20 mouse cellular contexts compared by ENCODE assay signal in genomic region chr11:98540319-98540718, GRCm38 (mm10). TPM values are rescaled to one million over a fixed set of nuclear protein-coding genes. Genes with fewer than 3 reads are reported as not detected.
A peak's percentile ranks its signal among the peaks of the same experiment; 100 is the strongest.
DNase-seq lines count a peak whose midpoint lies in the region; ATAC-seq and TF ChIP-seq lines count a peak whose summit lies in the region.
"Had no signal": no experiment of that assay in that cellular context is flagged by ENCODE, and none has a peak within 500 bp of the region (broad histone marks: within the 10 kb centered on the region; RNA-seq: fewer than 3 reads in every experiment).

No protein-coding gene starts in this region.

- H3K9ac ChIP-seq in heart, embryonic 11.5 days (ENCODE audit: low read depth, low read length), result no peak overlapping the region
- H3K9ac ChIP-seq: heart, embryonic 15.5 days; hindbrain, embryonic 15.5 days; liver, embryonic 13.5 days had no signal

- WGBS in kidney, adult 2 months, result 77% methylated on average over 5 of the region's 5 CpGs
- WGBS in thymus, adult 2 months, result 88% methylated on average over 5 of the region's 5 CpGs
- WGBS in heart, embryonic 11.5 days (ENCODE audit: insufficient replicate concordance), result 72% methylated on average over 5 of the region's 5 CpGs

- peak; percentile 24; the same call in 1 of the 2 replicates for TF ChIP-seq CTCF in kidney, adult 2 months (conservative IDR thresholded peaks at IDR 0.05; ENCODE audit: insufficient read depth, insufficient read length, low read depth, low read length)
- TF ChIP-seq CTCF in thymus, adult 2 months (IDR thresholded peaks at IDR 0.05; ENCODE audit: borderline replicate concordance, control insufficient read depth, extremely low read depth, insufficient read depth, low read length, poor library complexity), result no peak

- DNase-seq in kidney, adult 2 months, result no peak
- DNase-seq in kidney, adult 11 months, result no peak
- peak; percentile 41 for DNase-seq in thymus, postnatal 14 days
- no peak for DNase-seq in thymus, adult 2 months
- DNase-seq in ZHBTc4 (ENCODE audit: low read depth, low spot score), result peak; percentile 45
- peak; percentile 39 for DNase-seq in testis, postnatal 10 days (ENCODE audit: low spot score)
- no peak for DNase-seq in layer of hippocampus, postnatal 10 days (ENCODE audit: low spot score in 2 of 2)
- DNase-seq: adrenal gland, postnatal 10 days; cerebellum, adult 11-12 months; kidney, postnatal 14 days; liver, embryonic 13.5 days had no signal

- H3K9me3 ChIP-seq in heart, embryonic 11.5 days (replicated peaks; ENCODE audit: control insufficient read depth, low read length), result no peaks in the 10 kb centered on the region
- H3K9me3 ChIP-seq: heart, embryonic 15.5 days; hindbrain, embryonic 15.5 days; liver, embryonic 13.5 days had no signal

- no peak overlapping the region for H3K4me3 ChIP-seq in kidney, adult 2 months (ENCODE audit: insufficient read depth, low read depth, low read length)
- H3K4me3 ChIP-seq in thymus, adult 2 months (ENCODE audit: control insufficient read depth, insufficient read depth, low read length), result no peak overlapping the region
- no peak overlapping the region for H3K4me3 ChIP-seq in heart, embryonic 11.5 days (ENCODE audit: low read depth, low read length)
- H3K4me3 ChIP-seq: embryonic facial prominence, embryonic 10.5 days; heart, embryonic 15.5 days; hindbrain, embryonic 15.5 days; liver, embryonic 13.5 days; megakaryocyte, embryonic 14.5 days; myocyte had no signal

- no peak for ATAC-seq in heart, embryonic 11.5 days (replicated peaks; ENCODE audit: insufficient number of reproducible peaks, low FRiP score, low TSS enrichment)

- TF ChIP-seq POLR2A in kidney, adult 2 months (IDR thresholded peaks at IDR 0.05; ENCODE audit: low read depth, low read length), result no peak
- no peak for TF ChIP-seq POLR2A in thymus, adult 2 months (IDR thresholded peaks at IDR 0.05; ENCODE audit: control insufficient read depth, extremely low read depth, insufficient read depth, low read length, poor library complexity)

- H3K36me3 ChIP-seq in kidney, adult 2 months (ENCODE audit: control insufficient read depth, insufficient read depth, low read length), result no peaks in the 10 kb centered on the region
- H3K36me3 ChIP-seq in thymus, adult 2 months (ENCODE audit: control insufficient read depth, insufficient read depth, low read length), result peaks cover 9% of the 10 kb centered on the region; the same call in 1 of the 2 replicates
- H3K36me3 ChIP-seq in heart, embryonic 11.5 days (ENCODE audit: control insufficient read depth, insufficient read depth, low read length), result no peaks in the 10 kb centered on the region
- H3K36me3 ChIP-seq: embryonic facial prominence, embryonic 10.5 days; heart, embryonic 15.5 days; hindbrain, embryonic 15.5 days; liver, embryonic 13.5 days had no signal

- H3K4me1 ChIP-seq in kidney, adult 2 months (ENCODE audit: control insufficient read depth, insufficient read depth, low read length), result no peaks in the 10 kb centered on the region
- peaks cover 9% of the 10 kb centered on the region for H3K4me1 ChIP-seq in thymus, adult 2 months (replicated peaks; ENCODE audit: control insufficient read depth, insufficient read depth, low read length)
- H3K4me1 ChIP-seq in heart, embryonic 11.5 days (ENCODE audit: control insufficient read depth, insufficient read depth, low read length), result no peaks in the 10 kb centered on the region
- H3K4me1 ChIP-seq: liver, embryonic 13.5 days had no signal

- H3K27me3 ChIP-seq in kidney, adult 2 months (replicated peaks; ENCODE audit: control insufficient read depth, insufficient read depth, low read length), result peaks cover 1% of the 10 kb centered on the region; the same call in 1 of the 2 replicates
- no peaks in the 10 kb centered on the region for H3K27me3 ChIP-seq in thymus, adult 2 months (ENCODE audit: control insufficient read depth, insufficient read depth, low read length)
- peaks cover 17% of the 10 kb centered on the region for H3K27me3 ChIP-seq in heart, embryonic 11.5 days (ENCODE audit: control insufficient read depth, insufficient read depth, low read length)

- H3K27ac ChIP-seq in kidney, adult 2 months (ENCODE audit: insufficient read depth, low read depth, low read length), result no peak overlapping the region
- H3K27ac ChIP-seq in thymus, adult 2 months (ENCODE audit: control insufficient read depth, insufficient read depth, low read length), result no peak overlapping the region
- no peak overlapping the region for H3K27ac ChIP-seq in heart, embryonic 11.5 days (ENCODE audit: low read depth, low read length)
- H3K27ac ChIP-seq: embryonic facial prominence, embryonic 10.5 days; heart, embryonic 15.5 days; hindbrain, embryonic 15.5 days; liver, embryonic 13.5 days had no signal

- no peak overlapping the region for H3K4me2 ChIP-seq in heart, embryonic 11.5 days
- H3K4me2 ChIP-seq: heart, embryonic 15.5 days; hindbrain, embryonic 15.5 days; liver, embryonic 13.5 days had no signal

RNA-seq across cellular contexts. Expression of gene Ikzf3, which starts 5.5 kb away (rescaled TPM):
- polyA plus RNA-seq in kidney, adult 2 months (2012; rRNA removed), result 0.58 and 3.9 TPM in 2 replicates
- polyA plus RNA-seq in thymus, adult 2 months (2012; rRNA removed), result 143 and 183 TPM in 2 replicates
- 0.13 TPM in 1 of 2 replicates, not detected in the other for polyA plus RNA-seq in heart, embryonic 11.5 days (2014; fragmentation: Nextera tagmentation; extraction: Ambion mirVana)
- total RNA-seq in layer of hippocampus, postnatal 10 days (2021), result not detected
- total RNA-seq: gastrocnemius, adult 8-10 months had no signal
- polyA plus RNA-seq: hindbrain, embryonic 15.5 days; myocyte had no signal

RNA-seq across cellular contexts. Expression of gene Zpbp2, which starts 10.6 kb away (rescaled TPM):
- 0.26 and 0.34 TPM in 2 replicates for polyA plus RNA-seq in kidney, adult 2 months (2012; rRNA removed)
- polyA plus RNA-seq in thymus, adult 2 months (2012; rRNA removed), result 1.1 and 1.2 TPM in 2 replicates
- 0.33 and 0.62 TPM in 2 replicates for polyA plus RNA-seq in heart, embryonic 11.5 days (2014; fragmentation: Nextera tagmentation; extraction: Ambion mirVana)
- not detected for total RNA-seq in layer of hippocampus, postnatal 10 days (2021)
- total RNA-seq: gastrocnemius, adult 8-10 months; left cerebral cortex, adult 8-10 months had no signal
- polyA plus RNA-seq: myocyte had no signal

RNA-seq across cellular contexts. Expression of gene Ormdl3, which starts 46.8 kb away (rescaled TPM):
- polyA plus RNA-seq in kidney, adult 2 months (2012; rRNA removed), result 57.2 and 60.2 TPM in 2 replicates
- polyA plus RNA-seq in thymus, adult 2 months (2012; rRNA removed), result 66.8 and 74.6 TPM in 2 replicates
- polyA plus RNA-seq in heart, embryonic 11.5 days (2014; fragmentation: Nextera tagmentation; extraction: Ambion mirVana), result 9.6 and 15.0 TPM in 2 replicates
- 10 to 100 TPM; 53.6 to 56.9 TPM for total RNA-seq in layer of hippocampus, postnatal 10 days (2021)

RNA-seq across cellular contexts. Expression of gene Lrrc3c, which starts 57.8 kb away (rescaled TPM):
- polyA plus RNA-seq in kidney, adult 2 months (2012; rRNA removed), result not detected in 2 replicates
- not detected in 2 replicates for polyA plus RNA-seq in thymus, adult 2 months (2012; rRNA removed)
- polyA plus RNA-seq in heart, embryonic 11.5 days (2014; fragmentation: Nextera tagmentation; extraction: Ambion mirVana), result not detected in 2 replicates
- total RNA-seq in layer of hippocampus, postnatal 10 days (2021), result not detected
- total RNA-seq: adrenal gland, postnatal 10 days; gastrocnemius, adult 8-10 months; left cerebral cortex, adult 8-10 months had no signal
- polyA plus RNA-seq: embryonic facial prominence, embryonic 10.5 days; forebrain, embryonic 11.5 days; heart, embryonic 15.5 days; hindbrain, embryonic 15.5 days; liver, embryonic 13.5 days; myocyte had no signal

Comparison
In these comparisons a context has a peak if more than half of its experiments do, and no peak if none do; other contexts are left out.
1. DNase-seq: peak in thymus, postnatal 14 days (single experiment), ZHBTc4 (single experiment) and testis, postnatal 10 days (single experiment); none in kidney, adult 2 months (single experiment), kidney, adult 11 months (single experiment), thymus, adult 2 months (single experiment) and layer of hippocampus, postnatal 10 days (0 of 2).
2. RNA of gene Ikzf3, which starts 5.5 kb away (polyA plus RNA-seq): 143 to 183 TPM in thymus, adult 2 months; 0.58 to 3.9 TPM in kidney, adult 2 months and 0.13 TPM in heart, embryonic 11.5 days; every median in the first group is over 10 times any median in the second.